Mouse (Mus musculus) neural tube, embryonic 14.5 days (tissue): ENCODE data around the gene Olfr1105. TPM values are rescaled to one million over a fixed set of nuclear protein-coding genes. Genes with fewer than 3 reads are reported as not detected.

ENCODE experiments used
- ATAC-seq: fragments of 200-750 bp; cut with Nextera tagmentation; 2 replicates; pipeline ENCODE4 v1.8.0; 2017; ENCODE audit warnings: low read depth, mild to moderate bottlenecking, moderate TSS enrichment, moderate library complexity
- H3K27ac ChIP-seq: fragments of 300-500 bp; sonication (generic); 2 replicates; pipeline ENCODE4 v1.5.1; 2014; ENCODE audit warnings: low read depth, mild to moderate bottlenecking, control low read depth, low read length, moderate library complexity, mixed read lengths
- H3K27me3 ChIP-seq: fragments of 300-500 bp; sonication (generic); 2 replicates; pipeline ENCODE4 v1.6.1; 2014; ENCODE audit warnings: low read length; ENCODE audit not compliant: control insufficient read depth, insufficient read depth
- H3K36me3 ChIP-seq: fragments of 300-500 bp; sonication (generic); 2 replicates; pipeline ENCODE4 v1.6.1; 2014; ENCODE audit warnings: low read length, mixed read lengths; ENCODE audit not compliant: control insufficient read depth, insufficient read depth
- H3K4me1 ChIP-seq: fragments of 300-500 bp; sonication (generic); 2 replicates; pipeline ENCODE4 v1.6.1; 2014; ENCODE audit warnings: low read length; ENCODE audit not compliant: control insufficient read depth, insufficient read depth
- H3K4me2 ChIP-seq: fragments of 300-500 bp; sonication (generic); 2 replicates; pipeline ENCODE4 v1.6.1; 2014; ENCODE audit warnings: mild to moderate bottlenecking, low read depth, low read length, control low read depth
- H3K4me3 ChIP-seq: fragments of 300-500 bp; sonication (generic); 2 replicates; pipeline ENCODE4 v1.5.1; 2014; ENCODE audit warnings: low read depth, low read length, control low read depth, mixed read lengths
- H3K9ac ChIP-seq: fragments of 300-500 bp; sonication (generic); replicated peaks from 2 replicates; pipeline ENCODE4 v1.6.1; 2014; ENCODE audit warnings: low read depth, mild to moderate bottlenecking, control low read depth, low read length, mixed read lengths
- H3K9me3 ChIP-seq: fragments of 300-500 bp; sonication (generic); 2 replicates; pipeline ENCODE4 v1.6.1; 2016; ENCODE audit warnings: low read length; ENCODE audit not compliant: control insufficient read depth
- WGBS: fragments of 180-500 bp; shearing (Covaris S2); extraction: QIAGEN DNeasy Blood & Tissue Kit; methylation state at CpG from one replicate; pipeline ENCODE4 v1.1.7; 2014; 5-methylcytosine and 5-hydroxymethylcytosine counted together
- polyA plus RNA-seq: library from polyadenylated mRNA; unstranded; fragments of >200 nt; fragmentation: Nextera tagmentation; extraction: Ambion mirVana; gene quantifications from 2 replicates; pipeline ENCODE4 v1.2.1, GENCODE M21; 2014

The Olfr1105 gene
- polyA plus RNA-seq = not detected in 2 replicates

GRCm38 (mm10) chr2:87036431-87036830 is at the start of gene Olfr1105:
TSS of gene Olfr1105 (minus strand) at chr2:87036531.
- Histone ChIP-seq H3K9ac (no peak within 1 kb of the TSS), H3K4me1 (no peaks in the 10 kb centered on the region), H3K27ac (no peak within 1 kb of the TSS), H3K36me3 (no peaks in the 10 kb centered on the region), H3K9me3 (no peaks in the 10 kb centered on the region), H3K27me3 (no peaks in the 10 kb centered on the region), H3K4me2 (no peak within 1 kb of the TSS), H3K4me3 (no peak within 1 kb of the TSS)
- ATAC-seq = no peak

- Histone ChIP-seq H3K4me3 (no peak within 1 kb of the TSS), H3K9me3 (no peaks in the 10 kb centered on the region), H3K27ac (no peak within 1 kb of the TSS), H3K4me1 (no peaks in the 10 kb centered on the region), H3K4me2 (no peak within 1 kb of the TSS), H3K9ac (no peak within 1 kb of the TSS), H3K36me3 (no peaks in the 10 kb centered on the region), H3K27me3 (no peaks in the 10 kb centered on the region)
- ATAC-seq = no peak
- WGBS = 90% methylated on average over 1 of the region's 1 CpGs
Observed at GRCm38 (mm10) chr2:87075717-87076116, 39.4 kb upstream of the Olfr1105 start, which contains the start of gene Olfr1107. TSS of gene Olfr1107 (minus strand) at chr2:87075817.

DNA sequence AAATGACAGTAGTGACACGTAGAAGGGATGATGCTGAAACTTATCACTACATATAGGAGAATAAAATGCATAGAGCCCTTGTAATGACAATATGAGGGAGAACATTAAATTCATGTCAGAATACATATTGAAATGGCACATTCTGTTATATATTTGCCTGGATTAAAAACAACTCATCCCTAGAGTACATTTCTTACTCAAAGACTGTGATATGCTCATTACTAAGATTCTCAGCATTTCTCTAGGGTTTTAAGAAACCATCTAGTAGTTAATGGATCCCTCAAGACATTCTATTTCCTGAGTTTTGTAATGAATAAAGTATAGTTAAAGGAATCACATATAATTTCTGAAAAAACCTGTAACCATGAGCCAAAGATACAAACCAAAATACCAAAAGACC is 15.8 kb upstream of the Olfr1105 start, which contains the start of gene Olfr1106:
Gene Olfr1106, minus strand, starts transcription at position 101 of the 400 bp plus-strand sequence.
- Histone ChIP-seq H3K4me1 (no peaks in the 10 kb centered on the region), H3K4me3 (no peak within 1 kb of the TSS), H3K27me3 (no peaks in the 10 kb centered on the region), H3K27ac (no peak within 1 kb of the TSS), H3K9ac (no peak within 1 kb of the TSS), H3K4me2 (no peak within 1 kb of the TSS), H3K36me3 (no peaks in the 10 kb centered on the region), H3K9me3 (no peaks in the 10 kb centered on the region)
- 76% methylated on average over 1 of the region's 1 CpGs for WGBS
- ATAC-seq = no peak

- no peak within 1 kb of the TSS for H3K27ac ChIP-seq
- no peak for ATAC-seq
- no peaks in the 10 kb centered on the region for H3K9me3 ChIP-seq
- no peak within 1 kb of the TSS for H3K9ac ChIP-seq
- WGBS = 85% methylated on average over 1 of the region's 1 CpGs
- no peaks in the 10 kb centered on the region for H3K36me3 ChIP-seq
- H3K4me2 ChIP-seq = no peak within 1 kb of the TSS
- H3K4me1 ChIP-seq = no peaks in the 10 kb centered on the region
- no peaks in the 10 kb centered on the region for H3K27me3 ChIP-seq
- H3K4me3 ChIP-seq = no peak within 1 kb of the TSS
Observed at GRCm38 (mm10) chr2:87026980-87027379, 9.4 kb downstream of the Olfr1105 start, which contains the start of gene Olfr1104. TSS of gene Olfr1104 (minus strand) at chr2:87027080.

GRCm38 (mm10) chr2:86998098-86998497 is 38.2 kb downstream of the Olfr1105 start, which contains the start of gene Olfr1102:
TSS of gene Olfr1102 (plus strand) at chr2:86998398.
- Histone ChIP-seq H3K4me3 (no peak within 1 kb of the TSS), H3K4me2 (no peak within 1 kb of the TSS), H3K9ac (no peak within 1 kb of the TSS), H3K27me3 (no peaks in the 10 kb centered on the region), H3K9me3 (no peaks in the 10 kb centered on the region), H3K36me3 (no peaks in the 10 kb centered on the region), H3K4me1 (no peaks in the 10 kb centered on the region), H3K27ac (no peak within 1 kb of the TSS)
- ATAC-seq = no peak

- H3K27ac ChIP-seq = no peak within 1 kb of the TSS
- H3K4me3 ChIP-seq = no peak within 1 kb of the TSS
- no peak within 1 kb of the TSS for H3K9ac ChIP-seq
- H3K27me3 ChIP-seq = no peaks in the 10 kb centered on the region
- H3K4me2 ChIP-seq = no peak within 1 kb of the TSS
- WGBS = 85% methylated on average over 3 of the region's 3 CpGs
- no peaks in the 10 kb centered on the region for H3K9me3 ChIP-seq
- ATAC-seq = no peak
- H3K4me1 ChIP-seq = no peaks in the 10 kb centered on the region
- H3K36me3 ChIP-seq = no peaks in the 10 kb centered on the region
Observed at GRCm38 (mm10) chr2:86991121-86991520, 45.2 kb downstream of the Olfr1105 start, which contains the start of gene Olfr1101. TSS of gene Olfr1101 (minus strand) at chr2:86991221.

Other genes with a start within 250 kb of the Olfr1105 start
- gene Olfr141, start 226.5 kb downstream of the Olfr1105 start, polyA plus RNA-seq = not detected in 2 replicates
- gene Olfr1094, start 211.9 kb downstream of the Olfr1105 start, polyA plus RNA-seq = not detected in 2 replicates
- not detected in 2 replicates for gene Olfr1095, start 184.8 kb downstream of the Olfr1105 start, polyA plus RNA-seq
- gene Gm13723, start 161.7 kb downstream of the Olfr1105 start, polyA plus RNA-seq = not detected in 2 replicates
- not detected in 2 replicates for gene Olfr1097, start 144.3 kb downstream of the Olfr1105 start, polyA plus RNA-seq
- gene Olfr1098, start 112.0 kb downstream of the Olfr1105 start, polyA plus RNA-seq = not detected in 2 replicates
- gene Olfr1099, start 75.8 kb downstream of the Olfr1105 start, polyA plus RNA-seq = not detected in 2 replicates
- not detected in 2 replicates for gene Olfr1100, start 56.6 kb downstream of the Olfr1105 start, polyA plus RNA-seq
- gene Olfr1101, start 45.3 kb downstream of the Olfr1105 start, polyA plus RNA-seq = not detected in 2 replicates
- gene Olfr1102, start 38.1 kb downstream of the Olfr1105 start, polyA plus RNA-seq = not detected in 2 replicates
- not detected in 2 replicates for gene Olfr1104, start 9.5 kb downstream of the Olfr1105 start, polyA plus RNA-seq
- gene Olfr1106, start 15.7 kb upstream of the Olfr1105 start, polyA plus RNA-seq = not detected in 2 replicates
- not detected in 2 replicates for gene Olfr1107, start 39.3 kb upstream of the Olfr1105 start, polyA plus RNA-seq
- not detected in 2 replicates for gene Olfr1109, start 59.5 kb upstream of the Olfr1105 start, polyA plus RNA-seq
- not detected in 2 replicates for gene Olfr259, start 78.0 kb upstream of the Olfr1105 start, polyA plus RNA-seq
- not detected in 2 replicates for gene Olfr1110, start 103.8 kb upstream of the Olfr1105 start, polyA plus RNA-seq
- gene Olfr1111, start 116.1 kb upstream of the Olfr1105 start, polyA plus RNA-seq = not detected in 2 replicates
- not detected in 2 replicates for gene Olfr1112, start 151.3 kb upstream of the Olfr1105 start, polyA plus RNA-seq
- gene Olfr1113, start 172.4 kb upstream of the Olfr1105 start, polyA plus RNA-seq = not detected in 2 replicates
- gene Olfr1115, start 211.5 kb upstream of the Olfr1105 start, polyA plus RNA-seq = not detected in 2 replicates
- not detected in 2 replicates for gene Olfr1116, start 231.0 kb upstream of the Olfr1105 start, polyA plus RNA-seq